Mouse (Mus musculus) midbrain, embryonic 10.5 days (tissue): Measurements from ENCODE around the gene Dnah11. TPM values are rescaled to one million over a fixed set of nuclear protein-coding genes. Genes with fewer than 3 reads are reported as not detected.

Experiments used
- DNase-seq: peaks from one replicate; pipeline ENCODE4 v3.0.0-alpha.2; 2017; ENCODE audit warnings: low spot score
- H3K27ac ChIP-seq: fragments of 300-500 bp; sonication (generic); replicated peaks from 2 replicates; pipeline ENCODE4 v1.5.1; 2016; ENCODE audit warnings: mild to moderate bottlenecking
- H3K27me3 ChIP-seq: fragments of 300-500 bp; sonication (generic); 2 replicates; pipeline ENCODE4 v1.6.1; 2016; ENCODE audit warnings: low read depth, mild to moderate bottlenecking; ENCODE audit not compliant: poor library complexity, severe bottlenecking
- H3K36me3 ChIP-seq: fragments of 300-500 bp; sonication (generic); 2 replicates; pipeline ENCODE4 v1.6.1; 2016; ENCODE audit warnings: mild to moderate bottlenecking, moderate library complexity
- H3K4me1 ChIP-seq: fragments of 300-500 bp; sonication (generic); 2 replicates; pipeline ENCODE4 v1.6.1; 2016
- H3K4me3 ChIP-seq: fragments of 300-500 bp; sonication (generic); 2 replicates; pipeline ENCODE4 v1.5.1; 2016; ENCODE audit warnings: mild to moderate bottlenecking, moderate library complexity
- H3K9me3 ChIP-seq: fragments of 300-500 bp; sonication (generic); replicated peaks from 2 replicates; pipeline ENCODE4 v1.6.1; 2016; ENCODE audit warnings: mild to moderate bottlenecking
- WGBS: fragments of 180-500 bp; shearing (Covaris S2); methylation state at CpG from one replicate; pipeline ENCODE4 v1.1.7; 2016; 5-methylcytosine and 5-hydroxymethylcytosine counted together
- polyA plus RNA-seq: library from polyadenylated mRNA; unstranded; fragments of >200 nt; fragmentation: Nextera tagmentation; extraction: Ambion mirVana; gene quantifications from 2 replicates; pipeline ENCODE4 v1.2.1, GENCODE M21; 2016

Dnah11 gene
- polyA plus RNA-seq, 1 experiment from 2014 or later, result 0.26 TPM

GRCm38 (mm10) chr12:117840705-117841104 lies 358.1 kb downstream of the Dnah11 start:
- no peak for DNase-seq
- Histone ChIP-seq H3K27me3 (peaks cover 17% of the 10 kb centered on the region), H3K27ac (no peak overlapping the region), H3K4me1 (peaks cover 29% of the 10 kb centered on the region), H3K9me3 (no peaks in the 10 kb centered on the region), H3K4me3 (no peak overlapping the region), H3K36me3 (no peaks in the 10 kb centered on the region)
- WGBS, result 89% methylated on average over 1 of the region's 1 CpGs

- H3K36me3 ChIP-seq, result no peaks in the 10 kb centered on the region
- DNase-seq, result no peak
- 0 out of 2 replicates have a peak, but pooled peaks cover 4% of the 10 kb centered on the region for H3K4me1 ChIP-seq
- WGBS, result 87% methylated on average over 4 of the region's 4 CpGs
- peaks cover 11% of the 10 kb centered on the region for H3K27me3 ChIP-seq
- H3K9me3 ChIP-seq, result no peaks in the 10 kb centered on the region
- no peak overlapping the region for H3K4me3 ChIP-seq
- H3K27ac ChIP-seq, result no peak overlapping the region
Measured at GRCm38 (mm10) chr12:117837376-117837775, 361.5 kb downstream of the Dnah11 start.

- DNase-seq, result no peak
- Histone ChIP-seq H3K27ac (no peak overlapping the region), H3K4me1 (0 out of 2 replicates have a peak, but pooled peaks cover 4% of the 10 kb centered on the region), H3K4me3 (no peak overlapping the region), H3K9me3 (no peaks in the 10 kb centered on the region), H3K36me3 (no peaks in the 10 kb centered on the region), H3K27me3 (no peaks in the 10 kb centered on the region)
- WGBS, result 77% methylated on average over 10 of the region's 10 CpGs
Measured at GRCm38 (mm10) chr12:117835371-117835770, 363.5 kb downstream of the Dnah11 start.

- no peak overlapping the region for H3K27ac ChIP-seq
- H3K4me3 ChIP-seq, result no peak overlapping the region
- H3K27me3 ChIP-seq, result no peaks in the 10 kb centered on the region
- no peaks in the 10 kb centered on the region for H3K9me3 ChIP-seq
- 0 out of 2 replicates have a peak, but pooled peaks cover 4% of the 10 kb centered on the region for H3K4me1 ChIP-seq
- WGBS, result 85% methylated on average over 2 of the region's 2 CpGs
- DNase-seq, result no peak
- H3K36me3 ChIP-seq, result no peaks in the 10 kb centered on the region
Measured at GRCm38 (mm10) chr12:117834652-117835051, 364.2 kb downstream of the Dnah11 start.

- Histone ChIP-seq H3K27me3 (no peaks in the 10 kb centered on the region), H3K4me1 (0 out of 2 replicates have a peak, but pooled peaks cover 4% of the 10 kb centered on the region), H3K27ac (no peak overlapping the region), H3K9me3 (no peaks in the 10 kb centered on the region), H3K36me3 (no peaks in the 10 kb centered on the region), H3K4me3 (no peak overlapping the region)
- WGBS, result 75% methylated on average over 5 of the region's 5 CpGs
- no peak for DNase-seq
Measured at GRCm38 (mm10) chr12:117832190-117832589, 366.7 kb downstream of the Dnah11 start.

GRCm38 (mm10) chr12:117831351-117831961 lies 367.4 kb downstream of the Dnah11 start:
- Histone ChIP-seq H3K36me3 (no peaks in the 10 kb centered on the region), H3K27me3 (no peaks in the 10 kb centered on the region), H3K27ac (no peak overlapping the region), H3K4me1 (0 out of 2 replicates have a peak, but pooled peaks cover 4% of the 10 kb centered on the region), H3K4me3 (no peak overlapping the region), H3K9me3 (no peaks in the 10 kb centered on the region)
- DNase-seq, result no peak
- 83% methylated on average over 8 of the region's 8 CpGs for WGBS

GRCm38 (mm10) chr12:117828350-117828749 lies 370.5 kb downstream of the Dnah11 start:
- H3K9me3 ChIP-seq, result no peaks in the 10 kb centered on the region
- 90% methylated on average over 3 of the region's 3 CpGs for WGBS
- H3K27me3 ChIP-seq, result no peaks in the 10 kb centered on the region
- no peak for DNase-seq
- no peak overlapping the region for H3K4me3 ChIP-seq
- no peak overlapping the region for H3K27ac ChIP-seq
- no peaks in the 10 kb centered on the region for H3K36me3 ChIP-seq
- H3K4me1 ChIP-seq, result no peaks in the 10 kb centered on the region

Other genes starting within 250 kb of the Dnah11 start
- 10.2 and 15.1 TPM in 2 replicates for gene Sp4, start 102.4 kb upstream of the Dnah11 start, polyA plus RNA-seq